Mouse (Mus musculus) liver, embryonic 14 days (tissue): ENCODE measurements around the gene Gm26661. TPM values are rescaled to one million over a fixed set of nuclear protein-coding genes. Genes with fewer than 3 reads are reported as not detected.

Experiments used
- polyA plus RNA-seq: library from polyadenylated mRNA; depleted of rRNA; stranded (reverse); fragments of >200 nt; gene quantifications from 2 replicates; pipeline ENCODE4 v1.2.3, GENCODE M21; 2012; rRNA removed

The Gm26661 gene
- not detected in 2 replicates for polyA plus RNA-seq

GRCm38 (mm10) chr14:7791532-7792159, at the start of gene Gm26661:
Gm26661 (plus strand) TSS chr14:7791587.

GRCm38 (mm10) chr14:7817770-7818462, 26.5 kb downstream of the Gm26661 start, which contains the start of gene Flnb:
Flnb (plus strand) TSS chr14:7817957.

Other genes starting within 250 kb of the Gm26661 start
- 0.02 TPM in 2 replicates for gene Gm3558, start 223.0 kb upstream of the Gm26661 start, polyA plus RNA-seq
- not detected in 2 replicates for gene Gm10338, start 196.0 kb upstream of the Gm26661 start, polyA plus RNA-seq
- not detected in 2 replicates for gene Gm10128, start 147.6 kb upstream of the Gm26661 start, polyA plus RNA-seq
- gene Flnb, start 26.4 kb downstream of the Gm26661 start, polyA plus RNA-seq: 3.7 TPM in 2 replicates
- gene Gm45521, start 165.7 kb downstream of the Gm26661 start, polyA plus RNA-seq: not detected in 2 replicates
- 0.64 and 0.71 TPM in 2 replicates for gene Dnase1l3, start 203.0 kb downstream of the Gm26661 start, polyA plus RNA-seq
- gene Abhd6, start 211.3 kb downstream of the Gm26661 start, polyA plus RNA-seq: 3.5 and 3.9 TPM in 2 replicates